Mouse (Mus musculus): ENCODE results near the gene Ifit3. TPM values are rescaled to one million over a fixed set of nuclear protein-coding genes. Genes with fewer than 3 reads are reported as not detected.
"Not testable (repeated sequence)": the region's sequence is repeated elsewhere in the genome, so short reads cannot be mapped to it uniquely, and the experiment has no call there.

The Ifit3 gene
- polyA plus RNA-seq, 1 experiment from 2014 or later, result 0.98 TPM

DNA sequence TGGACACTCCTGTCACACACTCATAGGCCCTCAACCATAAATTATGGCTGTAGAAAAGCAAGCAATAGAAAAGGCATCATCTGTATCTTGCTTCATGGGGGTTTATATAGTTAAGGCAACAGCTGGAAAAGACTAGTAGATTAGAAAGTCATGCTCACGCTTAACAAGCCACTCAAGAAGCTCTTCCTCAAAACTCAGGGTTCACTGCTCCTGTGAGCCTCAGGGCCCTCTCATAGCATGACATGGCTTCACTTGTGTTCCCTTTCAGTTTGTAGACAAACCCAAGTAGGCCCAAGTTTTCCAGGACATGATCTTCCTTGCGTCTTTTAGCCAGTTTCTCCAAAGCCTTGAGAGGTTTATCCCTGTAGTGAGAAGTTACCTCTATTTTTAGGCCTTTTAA lies 10.1 kb downstream of the Ifit3 start:
- Histone ChIP-seq H3K27ac (no peak overlapping the region), H3K36me3 (no peaks in the 10 kb centered on the region), H3K4me2 (no peak overlapping the region), H3K4me3 (no peak overlapping the region), H3K9ac (no peak overlapping the region), H3K27me3 (no peaks in the 10 kb centered on the region), H3K9me3 (replicated peaks) (no peaks in the 10 kb centered on the region), H3K4me1 (replicated peaks) (peaks cover 14% of the 10 kb centered on the region)
- 85% methylated on average over 2 of the region's 2 CpGs for WGBS
- ATAC-seq (replicated peaks; ENCODE audit: insufficient number of reproducible peaks, insufficient read depth, low FRiP score, low read depth), result no peak

- H3K36me3 ChIP-seq; H3K4me2 ChIP-seq; H3K9me3 ChIP-seq (replicated peaks); H3K27ac ChIP-seq; H3K9ac ChIP-seq; ATAC-seq (replicated peaks; ENCODE audit: insufficient number of reproducible peaks, insufficient read depth, low FRiP score, low read depth); H3K27me3 ChIP-seq; H3K4me3 ChIP-seq: not testable (repeated sequence)
- WGBS, result 84% methylated on average over 3 of the region's 3 CpGs
- peaks cover 17% of the 10 kb centered on the region for H3K4me1 ChIP-seq (replicated peaks)
Observed at GRCm38 (mm10) chr19:34594523-34594922, 11.2 kb downstream of the Ifit3 start.

DNA sequence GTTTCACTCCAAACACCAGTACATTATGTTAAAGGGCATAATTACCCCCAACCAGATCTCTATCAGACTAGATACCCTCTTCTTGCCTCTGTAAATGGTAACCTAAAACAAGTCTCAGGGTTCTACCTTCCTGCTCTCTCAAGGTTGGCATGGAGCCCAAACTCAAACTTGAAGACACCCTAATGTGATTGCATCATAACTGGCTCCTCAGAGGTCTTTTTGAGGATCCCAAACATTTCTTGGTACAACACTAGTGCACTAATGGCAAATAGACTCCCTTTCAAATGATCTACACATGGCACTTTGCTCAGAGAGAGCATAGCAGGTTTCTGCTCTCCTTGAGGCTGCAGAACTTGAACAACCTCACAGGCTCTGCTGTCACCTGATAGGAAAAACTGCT lies 13.5 kb downstream of the Ifit3 start:
- Histone ChIP-seq H3K27ac (no peak overlapping the region), H3K4me2 (no peak overlapping the region), H3K9me3 (replicated peaks) (no peaks in the 10 kb centered on the region), H3K9ac (no peak overlapping the region), H3K4me3 (no peak overlapping the region), H3K27me3 (no peaks in the 10 kb centered on the region), H3K4me1 (replicated peaks) (peaks cover 17% of the 10 kb centered on the region), H3K36me3 (no peaks in the 10 kb centered on the region)
- no peak for ATAC-seq (replicated peaks; ENCODE audit: insufficient number of reproducible peaks, insufficient read depth, low FRiP score, low read depth)

DNA sequence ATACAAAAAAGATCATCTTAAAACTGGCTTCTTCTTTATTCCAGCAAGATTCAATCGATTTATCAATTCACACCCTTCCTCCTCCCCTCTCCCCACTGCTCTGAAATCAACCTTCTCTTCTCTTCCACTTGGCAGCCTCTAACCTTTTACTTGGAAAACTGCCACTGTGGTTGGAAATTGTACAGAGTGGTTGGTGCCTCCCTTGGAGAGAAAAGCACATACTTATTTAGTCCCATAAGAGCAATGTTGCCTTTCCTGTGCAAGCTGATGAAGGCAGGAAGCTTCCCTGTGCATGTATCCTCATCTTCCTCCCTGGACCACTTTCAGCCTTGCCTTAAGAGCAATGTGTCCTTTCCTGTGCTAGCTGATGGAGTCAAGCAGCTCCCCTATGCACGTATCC lies 15.0 kb downstream of the Ifit3 start:
- Histone ChIP-seq H3K4me1 (replicated peaks) (peaks cover 17% of the 10 kb centered on the region), H3K27me3 (no peaks in the 10 kb centered on the region), H3K4me2 (no peak overlapping the region), H3K27ac (no peak overlapping the region), H3K36me3 (no peaks in the 10 kb centered on the region), H3K9ac (no peak overlapping the region), H3K9me3 (replicated peaks) (no peaks in the 10 kb centered on the region), H3K4me3 (no peak overlapping the region)
- ATAC-seq (replicated peaks; ENCODE audit: insufficient number of reproducible peaks, insufficient read depth, low FRiP score, low read depth), result 0 out of 2 replicates have a peak, but pooled peaks have one; percentile 49
- 55% methylated on average over 2 of the region's 2 CpGs for whole genome bisulfite sequencing

- H3K36me3 ChIP-seq; H3K9ac ChIP-seq; H3K4me2 ChIP-seq; H3K27ac ChIP-seq; ATAC-seq (replicated peaks; ENCODE audit: insufficient number of reproducible peaks, insufficient read depth, low FRiP score, low read depth); H3K4me3 ChIP-seq; H3K9me3 ChIP-seq (replicated peaks); H3K27me3 ChIP-seq: not testable (repeated sequence)
- H3K4me1 ChIP-seq (replicated peaks), result peaks cover 17% of the 10 kb centered on the region
Observed at GRCm38 (mm10) chr19:34599250-34599649, 15.9 kb downstream of the Ifit3 start.

GRCm38 (mm10) chr19:34601888-34602287 lies 18.6 kb downstream of the Ifit3 start, which contains the start of gene Ifit1bl1:
Ifit1bl1 (minus strand) TSS chr19:34601956.
- H3K36me3 ChIP-seq; H3K9ac ChIP-seq; H3K4me2 ChIP-seq; H3K4me3 ChIP-seq; ATAC-seq (replicated peaks; ENCODE audit: insufficient number of reproducible peaks, insufficient read depth, low FRiP score, low read depth); H3K9me3 ChIP-seq (replicated peaks); H3K27ac ChIP-seq; H3K27me3 ChIP-seq: not testable (repeated sequence)
- H3K4me1 ChIP-seq (replicated peaks), result peaks cover 16% of the 10 kb centered on the region
- WGBS, result 55% methylated on average over 1 of the region's 1 CpGs

DNA sequence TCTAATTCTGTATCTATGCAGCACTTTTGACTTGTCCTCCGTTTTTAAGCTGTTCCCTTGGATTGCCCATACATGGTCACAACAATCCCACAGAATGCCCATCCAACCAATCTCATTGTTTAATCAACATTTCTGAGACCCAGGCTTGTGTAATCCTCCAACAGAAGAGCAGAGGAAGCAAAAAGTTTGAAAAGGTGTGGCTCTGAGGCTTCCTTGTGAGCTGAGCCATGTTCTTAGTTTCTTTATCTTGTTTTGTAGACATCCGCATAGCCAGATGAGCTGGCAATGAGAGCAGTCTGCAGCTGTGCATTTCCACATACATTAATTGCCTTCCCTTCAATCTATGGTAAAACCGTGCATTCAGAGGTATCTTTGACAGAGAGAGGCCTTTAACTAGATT lies 22.1 kb downstream of the Ifit3 start:
- WGBS, result 88% methylated on average over 3 of the region's 3 CpGs

DNA sequence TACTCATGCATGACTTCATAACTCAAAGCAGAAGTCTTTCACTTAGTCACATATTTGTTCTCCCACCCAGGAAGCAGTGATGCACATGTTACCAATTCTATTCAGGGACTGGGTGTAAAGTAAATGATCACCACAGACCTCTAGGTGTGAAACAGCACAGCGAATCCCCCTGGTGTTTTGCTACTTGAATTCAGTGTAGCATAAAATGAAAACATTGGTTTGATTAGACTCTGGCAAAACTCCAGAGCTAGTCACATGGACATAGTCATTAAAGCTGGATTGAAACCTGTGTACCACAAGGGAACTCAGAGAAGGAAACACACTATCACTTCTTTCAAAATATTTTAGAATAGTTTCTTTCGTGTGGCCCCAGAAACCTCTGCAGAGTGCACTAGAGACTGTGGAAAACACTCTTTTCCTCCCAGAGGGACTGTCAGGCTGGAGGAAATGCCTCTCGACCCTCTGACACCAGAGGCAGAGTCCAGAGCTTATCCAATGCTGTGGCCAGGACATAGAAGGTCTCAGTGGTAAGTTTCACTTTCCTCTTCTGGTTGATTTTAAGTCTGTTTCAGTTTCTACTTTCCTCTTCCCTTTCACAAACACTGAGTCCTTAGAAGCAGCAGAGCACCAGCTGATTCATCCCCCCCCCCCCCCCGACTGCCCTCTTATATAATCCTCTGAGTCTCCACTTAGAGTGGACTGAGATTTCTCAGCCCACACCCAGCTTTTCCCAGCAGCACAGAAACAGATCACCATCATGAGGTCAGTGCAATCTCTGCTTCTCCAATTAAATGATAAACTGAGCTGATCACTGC lies 24.1 kb downstream of the Ifit3 start, which contains the start of gene Ifit3b:
TSS of gene Ifit3b (plus strand) at position 734 of the 815 bp plus-strand sequence.
- Histone ChIP-seq H3K4me2 (0 out of 2 replicates have a peak within 1 kb of the TSS, but pooled peaks have one; percentile 11), H3K27ac (peak within 1 kb of the TSS; percentile 12; the same call in 1 of the 2 replicates)
- H3K4me1 ChIP-seq (replicated peaks); H3K9ac ChIP-seq; H3K9me3 ChIP-seq (replicated peaks); H3K27me3 ChIP-seq; H3K4me3 ChIP-seq; H3K36me3 ChIP-seq: not testable (repeated sequence)
- WGBS, result 26% methylated on average over 4 of the region's 4 CpGs
- peak; percentile 58; the same call in 1 of the 2 replicates for ATAC-seq (replicated peaks; ENCODE audit: insufficient number of reproducible peaks, insufficient read depth, low FRiP score, low read depth)

More for the DNA sequence above, 22.1 kb downstream of the Ifit3 start:
- H3K4me2 ChIP-seq, result no peak overlapping the region
- H3K27ac ChIP-seq, result no peak overlapping the region
- no peak overlapping the region for H3K4me3 ChIP-seq
- ATAC-seq (replicated peaks; ENCODE audit: insufficient number of reproducible peaks, insufficient read depth, low FRiP score, low read depth), result no peak
- H3K9me3 ChIP-seq (replicated peaks), result no peaks in the 10 kb centered on the region
- no peaks in the 10 kb centered on the region for H3K4me1 ChIP-seq (replicated peaks)
- no peaks in the 10 kb centered on the region for H3K36me3 ChIP-seq
- no peaks in the 10 kb centered on the region for H3K27me3 ChIP-seq
- H3K9ac ChIP-seq, result no peak overlapping the region

DNA sequence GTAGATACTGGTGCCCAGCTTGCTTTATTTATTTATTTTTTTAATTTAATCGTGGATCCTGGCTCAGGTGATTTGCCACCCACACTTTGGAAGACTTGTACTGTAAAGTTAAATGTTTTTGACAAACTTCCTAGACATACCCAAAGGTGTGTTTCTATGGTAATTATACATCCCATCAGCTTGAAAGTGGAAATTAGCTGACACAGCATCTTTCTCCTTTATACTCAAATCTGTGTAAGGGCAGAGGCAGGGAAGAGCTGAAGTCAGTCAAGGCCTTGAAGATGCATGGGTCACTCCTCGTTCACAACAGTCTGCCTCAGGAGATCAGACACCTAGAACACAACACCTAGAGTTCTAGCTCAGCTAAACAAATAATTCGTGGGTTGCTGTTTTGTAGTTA lies 26.8 kb downstream of the Ifit3 start:
- 75% methylated on average over 3 of the region's 3 CpGs for WGBS
- not testable (repeated sequence) for H3K4me2 ChIP-seq; ATAC-seq (replicated peaks; ENCODE audit: insufficient number of reproducible peaks, insufficient read depth, low FRiP score, low read depth)

DNA sequence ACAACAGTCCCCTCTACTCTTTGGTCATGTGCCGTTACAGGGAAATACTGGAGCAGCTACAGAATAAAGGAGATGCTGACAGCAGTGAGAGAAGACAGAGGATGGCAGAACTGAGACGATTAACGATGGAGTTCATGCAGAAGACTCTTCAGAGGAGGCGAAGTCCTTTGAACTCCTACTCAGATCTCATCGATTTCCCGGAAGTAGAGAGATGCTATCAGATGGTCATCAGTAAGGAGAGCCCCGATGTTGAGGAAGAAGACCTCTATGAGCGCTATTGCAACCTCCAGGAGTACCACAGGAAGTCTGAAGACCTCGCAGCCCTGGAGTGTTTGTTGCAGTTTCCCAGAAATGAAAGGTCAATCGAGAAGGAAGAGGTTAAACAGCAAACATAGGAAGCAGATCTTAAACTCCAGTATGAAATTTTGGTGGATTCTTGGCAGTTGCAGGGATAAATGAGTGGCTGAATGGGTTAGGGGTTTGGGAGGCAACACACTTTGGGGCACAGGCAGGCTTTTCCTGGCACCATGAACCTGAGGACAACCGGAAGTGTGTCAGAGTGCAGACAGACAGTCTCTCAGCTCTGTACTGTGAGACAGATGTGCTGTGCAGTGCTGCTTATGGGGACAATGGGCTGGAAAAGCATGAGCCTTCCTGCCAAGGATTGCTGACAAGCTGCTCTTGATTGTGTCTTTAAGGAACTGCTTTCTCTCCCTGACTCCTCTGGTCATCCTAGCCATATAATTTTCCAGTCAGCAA lies 29.1 kb downstream of the Ifit3 start:
- H3K9ac ChIP-seq; H3K27me3 ChIP-seq; ATAC-seq (replicated peaks; ENCODE audit: insufficient number of reproducible peaks, insufficient read depth, low FRiP score, low read depth); H3K36me3 ChIP-seq; H3K4me1 ChIP-seq (replicated peaks); H3K27ac ChIP-seq; H3K9me3 ChIP-seq (replicated peaks); H3K4me2 ChIP-seq; H3K4me3 ChIP-seq: not testable (repeated sequence)
- WGBS, result 63% methylated on average over 6 of the region's 11 CpGs

More for the DNA sequence above, 26.8 kb downstream of the Ifit3 start:
- H3K36me3 ChIP-seq; H3K27ac ChIP-seq; H3K9me3 ChIP-seq (replicated peaks); H3K4me1 ChIP-seq (replicated peaks); H3K27me3 ChIP-seq; H3K4me3 ChIP-seq; H3K9ac ChIP-seq: not testable (repeated sequence)

- WGBS, result 88% methylated on average over 5 of the region's 5 CpGs
- Histone ChIP-seq H3K36me3 (no peaks in the 10 kb centered on the region), H3K4me2 (no peak overlapping the region), H3K9ac (no peak overlapping the region), H3K9me3 (replicated peaks) (no peaks in the 10 kb centered on the region), H3K27me3 (no peaks in the 10 kb centered on the region), H3K4me3 (no peak overlapping the region), H3K4me1 (replicated peaks) (no peaks in the 10 kb centered on the region), H3K27ac (no peak overlapping the region)
- ATAC-seq (replicated peaks; ENCODE audit: insufficient number of reproducible peaks, insufficient read depth, low FRiP score, low read depth), result no peak
Observed at GRCm38 (mm10) chr19:34620871-34621270, 37.5 kb downstream of the Ifit3 start.
